Mouse (Mus musculus) midbrain, embryonic 16.5 days (tissue): ENCODE measurements around the gene Supt6. TPM values are rescaled to one million over a fixed set of nuclear protein-coding genes. Genes with fewer than 3 reads are reported as not detected.
"Not testable (repeated sequence)": the region's sequence is repeated elsewhere in the genome, so short reads cannot be mapped to it uniquely, and the experiment has no call there.

ENCODE experiments used
- ATAC-seq: fragments of 200-750 bp; cut with Nextera tagmentation; 2 replicates; pipeline ENCODE4 v1.8.0; 2017; ENCODE audit warnings: moderate TSS enrichment
- H3K27ac ChIP-seq: fragments of 300-500 bp; sonication (generic); 2 replicates; pipeline ENCODE4 v1.5.1; 2014; ENCODE audit warnings: mild to moderate bottlenecking, low read length, mixed read lengths
- H3K27me3 ChIP-seq: fragments of 300-500 bp; sonication (generic); 2 replicates; pipeline ENCODE4 v1.6.1; 2014; ENCODE audit warnings: low read depth, low read length, mixed read lengths; ENCODE audit not compliant: control insufficient read depth, insufficient read depth
- H3K36me3 ChIP-seq: fragments of 300-500 bp; sonication (generic); 2 replicates; pipeline ENCODE4 v1.6.1; 2014; ENCODE audit warnings: mild to moderate bottlenecking, low read length, moderate library complexity, mixed read lengths; ENCODE audit not compliant: control insufficient read depth, insufficient read depth
- H3K4me1 ChIP-seq: fragments of 300-500 bp; sonication (generic); 2 replicates; pipeline ENCODE4 v1.6.1; 2014; ENCODE audit warnings: mild to moderate bottlenecking, low read length, mixed read lengths; ENCODE audit not compliant: control insufficient read depth, insufficient read depth
- H3K4me2 ChIP-seq: fragments of 300-500 bp; sonication (generic); 2 replicates; pipeline ENCODE4 v1.6.1; 2014; ENCODE audit warnings: mild to moderate bottlenecking, low read length, mixed read lengths
- H3K4me3 ChIP-seq: fragments of 300-500 bp; sonication (generic); 2 replicates; pipeline ENCODE4 v1.5.1; 2014; ENCODE audit warnings: low read depth, mild to moderate bottlenecking, low read length, moderate library complexity, mixed read lengths
- H3K9ac ChIP-seq: fragments of 300-500 bp; sonication (generic); 2 replicates; pipeline ENCODE4 v1.6.1; 2014; ENCODE audit warnings: low read depth, low read length, mixed read lengths
- H3K9me3 ChIP-seq: fragments of 300-500 bp; sonication (generic); replicated peaks from 2 replicates; pipeline ENCODE4 v1.6.1; 2014; ENCODE audit warnings: mild to moderate bottlenecking, low read length, mixed read lengths; ENCODE audit not compliant: control insufficient read depth, poor library complexity, severe bottlenecking
- WGBS: fragments of 180-500 bp; shearing (Covaris S2); extraction: QIAGEN DNeasy Blood & Tissue Kit; methylation state at CpG from one replicate; pipeline ENCODE4 v1.1.7; 2014; 5-methylcytosine and 5-hydroxymethylcytosine counted together
- polyA plus RNA-seq: library from polyadenylated mRNA; unstranded; fragments of >200 nt; fragmentation: Nextera tagmentation; extraction: Ambion mirVana; gene quantifications from 2 replicates; pipeline ENCODE4 v1.2.1, GENCODE M21; 2015

Gene Supt6
- 27.5 and 30.7 TPM in 2 replicates for polyA plus RNA-seq

DNA sequence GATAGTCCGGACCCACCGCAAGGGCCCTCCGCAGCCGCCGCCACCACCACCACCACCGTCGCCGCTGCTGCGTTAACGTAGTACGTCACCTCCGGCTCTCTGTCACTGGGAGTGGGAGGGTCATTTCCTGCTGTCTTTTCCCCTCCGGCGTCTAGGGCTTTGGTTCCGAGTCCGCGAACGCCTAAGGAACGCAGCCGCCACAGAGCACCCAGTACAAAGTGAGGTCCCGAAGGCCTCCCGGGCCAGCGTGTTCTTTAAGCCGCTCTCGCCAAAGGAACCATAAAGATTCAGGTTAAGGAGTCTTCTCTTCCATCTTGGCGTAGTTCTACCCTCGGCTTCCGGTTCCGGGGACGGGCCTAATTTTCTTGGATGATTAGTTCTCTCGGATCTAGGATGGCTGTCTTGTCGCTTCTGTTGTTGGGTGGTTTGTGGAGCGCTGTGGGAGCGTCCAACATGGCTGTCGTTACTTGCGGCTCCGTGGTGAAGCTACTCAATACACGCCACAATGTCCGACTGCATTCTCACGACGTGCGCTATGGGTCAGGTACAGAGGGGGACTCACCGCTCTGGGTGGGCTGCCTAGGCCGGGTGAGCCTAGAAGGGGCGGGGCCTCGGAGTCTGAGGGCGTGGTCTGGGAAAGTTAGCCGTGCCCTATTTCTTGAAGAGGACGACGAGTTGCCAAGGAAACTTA, at the start of gene Supt6, which contains the start of gene Sdf2:
Gene Supt6, minus strand, starts transcription at position 361 of the 691 bp plus-strand sequence.
Gene Sdf2, plus strand, starts transcription at position 120 of the 691 bp plus-strand sequence.
- peak within 1 kb of the TSS; percentile 97 for H3K9ac ChIP-seq
- H3K36me3 ChIP-seq, result 0 out of 2 replicates have a peak, but pooled peaks cover under 1% of the 10 kb centered on the region
- peak; percentile 97 for ATAC-seq
- WGBS, result under 1% methylated on average over 49 of the region's 50 CpGs
- peak within 1 kb of the TSS; percentile 88 for H3K4me2 ChIP-seq
- no peaks in the 10 kb centered on the region for H3K27me3 ChIP-seq
- no peaks in the 10 kb centered on the region for H3K9me3 ChIP-seq
- H3K4me3 ChIP-seq, result peak within 1 kb of the TSS; percentile 95
- peaks cover 45% of the 10 kb centered on the region for H3K4me1 ChIP-seq
- H3K27ac ChIP-seq, result peak within 1 kb of the TSS; percentile 99

- H3K9me3 ChIP-seq, result no peaks in the 10 kb centered on the region
- H3K27me3 ChIP-seq, result no peaks in the 10 kb centered on the region
- H3K4me1 ChIP-seq, result no peaks in the 10 kb centered on the region
- peaks cover 15% of the 10 kb centered on the region for H3K36me3 ChIP-seq
- no peak overlapping the region for H3K4me3 ChIP-seq
- no peak overlapping the region for H3K27ac ChIP-seq
- 96% methylated on average over 6 of the region's 6 CpGs for WGBS
- no peak for ATAC-seq
- no peak overlapping the region for H3K9ac ChIP-seq
- H3K4me2 ChIP-seq, result no peak overlapping the region
Observed at GRCm38 (mm10) chr11:78294585-78294984, 48.8 kb upstream of the Supt6 start.

- WGBS, result 92% methylated on average over 4 of the region's 4 CpGs
- no peak for ATAC-seq
- Histone ChIP-seq H3K4me3 (no peak within 1 kb of the TSS), H3K9ac (0 out of 2 replicates have a peak within 1 kb of the TSS, but pooled peaks have one; percentile 6), H3K27me3 (no peaks in the 10 kb centered on the region), H3K27ac (no peak within 1 kb of the TSS), H3K4me2 (no peak within 1 kb of the TSS), H3K4me1 (no peaks in the 10 kb centered on the region), H3K36me3 (peaks cover 40% of the 10 kb centered on the region), H3K9me3 (no peaks in the 10 kb centered on the region)
Observed at GRCm38 (mm10) chr11:78290654-78291053, 44.9 kb upstream of the Supt6 start, which contains the start of gene BC030499. TSS of gene BC030499 (plus strand) at chr11:78290841.

DNA sequence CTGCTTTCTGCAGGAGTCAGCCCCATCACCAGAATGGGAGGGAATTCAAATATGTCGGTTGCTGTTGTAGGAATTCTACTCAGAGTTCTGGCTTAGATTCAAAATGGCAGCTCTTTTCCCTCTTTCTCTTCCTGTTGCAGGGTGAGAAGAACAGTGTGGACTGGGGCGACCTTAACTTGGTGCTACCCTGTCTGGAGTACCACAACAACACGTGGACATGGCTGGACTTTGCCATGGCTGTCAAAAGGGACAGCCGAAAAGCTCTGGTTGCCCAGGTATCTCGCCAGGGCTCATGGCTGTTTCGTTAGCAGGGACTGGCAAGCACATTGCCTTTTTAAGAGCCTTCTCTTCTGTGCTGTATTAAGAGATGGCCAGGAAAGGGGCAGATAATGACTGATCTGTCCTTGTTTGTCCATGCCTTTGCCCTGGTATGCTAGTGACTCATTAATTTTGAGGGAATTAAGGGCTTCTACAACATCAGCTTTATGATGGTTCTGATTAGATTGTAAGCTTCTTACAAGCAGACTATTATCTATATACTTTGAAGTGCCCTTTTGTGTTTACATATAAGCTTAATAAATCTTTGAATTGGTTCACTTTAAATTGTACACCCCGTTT, 43.5 kb upstream of the Supt6 start:
- Histone ChIP-seq H3K9ac (no peak overlapping the region), H3K27me3 (no peaks in the 10 kb centered on the region), H3K4me1 (no peaks in the 10 kb centered on the region), H3K4me2 (no peak overlapping the region), H3K27ac (no peak overlapping the region), H3K36me3 (peaks cover 52% of the 10 kb centered on the region), H3K4me3 (no peak overlapping the region), H3K9me3 (no peaks in the 10 kb centered on the region)
- WGBS, result 90% methylated on average over 7 of the region's 7 CpGs
- ATAC-seq, result no peak

- no peak overlapping the region for H3K4me3 ChIP-seq
- H3K4me2 ChIP-seq, result no peak overlapping the region
- H3K9me3 ChIP-seq, result no peaks in the 10 kb centered on the region
- no peak overlapping the region for H3K9ac ChIP-seq
- H3K27ac ChIP-seq, result no peak overlapping the region
- H3K4me1 ChIP-seq, result no peaks in the 10 kb centered on the region
- ATAC-seq, result no peak
- no peaks in the 10 kb centered on the region for H3K27me3 ChIP-seq
- H3K36me3 ChIP-seq, result peaks cover 62% of the 10 kb centered on the region
- 92% methylated on average over 4 of the region's 4 CpGs for WGBS
Observed at GRCm38 (mm10) chr11:78279586-78279985, 33.8 kb upstream of the Supt6 start.

GRCm38 (mm10) chr11:78278853-78279252, 33.1 kb upstream of the Supt6 start:
- Histone ChIP-seq H3K4me3 (no peak overlapping the region), H3K9ac (no peak overlapping the region), H3K27ac (no peak overlapping the region), H3K9me3 (no peaks in the 10 kb centered on the region), H3K36me3 (peaks cover 62% of the 10 kb centered on the region), H3K27me3 (no peaks in the 10 kb centered on the region), H3K4me1 (no peaks in the 10 kb centered on the region), H3K4me2 (no peak overlapping the region)
- 93% methylated on average over 7 of the region's 7 CpGs for WGBS
- no peak for ATAC-seq

DNA sequence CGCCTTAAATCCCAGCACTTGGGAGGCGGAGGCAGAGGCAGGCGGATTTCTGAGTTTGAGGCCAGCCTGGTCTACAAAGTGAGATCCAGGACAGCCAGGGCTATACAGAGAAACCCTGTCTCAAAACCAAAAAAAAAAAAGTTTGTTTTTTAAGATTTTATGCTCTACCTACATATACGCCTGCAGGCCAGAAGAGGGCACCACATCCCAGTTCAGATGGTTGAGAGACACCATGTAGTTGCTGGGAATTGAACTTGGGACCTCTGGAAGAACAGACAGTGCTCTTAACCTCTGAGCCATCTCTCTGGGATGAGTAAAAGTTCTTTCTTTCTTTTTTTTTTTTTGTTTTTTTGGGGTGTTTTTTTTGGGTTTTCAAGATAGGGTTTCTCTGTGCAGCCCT, 30.4 kb upstream of the Supt6 start:
- ATAC-seq, H3K4me3 ChIP-seq, H3K4me1 ChIP-seq, H3K9ac ChIP-seq, H3K9me3 ChIP-seq, H3K4me2 ChIP-seq, H3K27ac ChIP-seq, H3K27me3 ChIP-seq: not testable (repeated sequence)
- H3K36me3 ChIP-seq, result peaks cover 62% of the 10 kb centered on the region
- WGBS, result 95% methylated on average over 4 of the region's 4 CpGs

- Histone ChIP-seq H3K9ac (no peak overlapping the region), H3K4me3 (no peak overlapping the region), H3K27me3 (no peaks in the 10 kb centered on the region), H3K9me3 (no peaks in the 10 kb centered on the region), H3K36me3 (peaks cover 57% of the 10 kb centered on the region), H3K4me1 (no peaks in the 10 kb centered on the region), H3K27ac (no peak overlapping the region), H3K4me2 (no peak overlapping the region)
- ATAC-seq, result no peak
- WGBS, result 100% methylated on average over 1 of the region's 1 CpGs
Observed at GRCm38 (mm10) chr11:78275596-78275995, 29.8 kb upstream of the Supt6 start.

DNA sequence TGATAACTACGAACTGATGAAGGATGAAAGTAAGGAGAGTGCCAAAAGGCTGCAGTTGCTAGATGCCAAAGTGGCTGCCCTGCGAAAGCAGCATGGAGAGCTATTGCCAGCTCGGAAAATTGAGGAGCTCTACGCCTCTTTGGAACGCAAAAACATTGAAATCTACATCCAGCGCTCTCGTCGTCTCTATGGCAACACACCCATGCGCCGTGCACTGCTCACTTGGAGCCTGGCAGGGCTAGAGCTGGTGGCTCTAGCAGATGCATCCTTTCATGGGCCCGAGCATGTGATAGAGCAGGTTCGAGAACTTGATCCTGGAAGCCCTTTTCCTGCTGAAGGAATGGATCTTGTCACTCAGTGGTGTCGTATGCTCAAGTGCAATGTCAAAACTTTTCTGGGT, 26.2 kb upstream of the Supt6 start:
- Histone ChIP-seq H3K9ac (no peak overlapping the region), H3K4me3 (no peak overlapping the region), H3K9me3 (no peaks in the 10 kb centered on the region), H3K27ac (no peak overlapping the region), H3K27me3 (no peaks in the 10 kb centered on the region), H3K4me2 (no peak overlapping the region), H3K4me1 (no peaks in the 10 kb centered on the region), H3K36me3 (peaks cover 53% of the 10 kb centered on the region)
- 84% methylated on average over 13 of the region's 13 CpGs for WGBS
- ATAC-seq, result no peak
